Mouse (Mus musculus) CH12.LX (cell line): ENCODE measurements at regions not wholly inside any gene's neighbourhood (a gene's known extent, or its start where the extent isn't known, plus 50 kb on each side); places are given as distances from the start of the nearest gene placed in this dataset.

Source experiments
- DNase-seq: peaks from one replicate; pipeline ENCODE4 v3.0.0-alpha.2; 2013; ENCODE audit errors: extremely low read depth
- H3K27ac ChIP-seq: 2 replicates; pipeline ENCODE4 v1.5.1; 2012; ENCODE audit warnings: low read depth, mild to moderate bottlenecking, control low read depth, moderate library complexity; ENCODE audit not compliant: insufficient read depth
- H3K27me3 ChIP-seq: replicated peaks from 2 replicates; pipeline ENCODE3; 2012; ENCODE audit warnings: inconsistent platforms
- H3K36me3 ChIP-seq, 2 experiments: replicated peaks in 1 of 2; 2 replicates each; pipeline versions ENCODE3 to v1.6.1; 2012; ENCODE audit warnings: inconsistent platforms in 1 of 2, low read length in 1 of 2, mild to moderate bottlenecking in 1 of 2, mixed read lengths in 1 of 2, moderate library complexity in 1 of 2; ENCODE audit not compliant: control insufficient read depth in 1 of 2, insufficient read depth in 1 of 2
- H3K4me1 ChIP-seq, 2 experiments: 2 replicates each; pipeline ENCODE4 v1.6.1; 2012; ENCODE audit warnings: inconsistent platforms in 1 of 2, moderate library complexity in 1 of 2; ENCODE audit not compliant: insufficient read depth in 2 of 2, control insufficient read depth in 1 of 2
- H3K4me2 ChIP-seq: 2 replicates; pipeline ENCODE4 v1.6.1; 2012; ENCODE audit warnings: low read depth, mild to moderate bottlenecking, control low read depth; ENCODE audit not compliant: poor library complexity, insufficient read depth, severe bottlenecking
- H3K4me3 ChIP-seq, 3 experiments: fragments of 150-350 bp in 1 of 3; sonication (generic) in 1 of 3; replicated peaks in 1 of 3; 2 replicates each; pipeline versions ENCODE3 to v1.5.1; 2011 to 2012; ENCODE audit warnings: low read depth in 2 of 3, low read length in 2 of 3, mild to moderate bottlenecking in 2 of 3, moderate library complexity in 2 of 3, control low read depth in 1 of 3, improper control_type of control experiment in 1 of 3, inconsistent platforms in 1 of 3, mixed read lengths in 1 of 3; ENCODE audit not compliant: poor library complexity in 1 of 3
- H3K79me2 ChIP-seq: replicated peaks from 2 replicates; pipeline ENCODE4 v1.6.1; 2012; ENCODE audit warnings: mild to moderate bottlenecking, moderate library complexity; ENCODE audit not compliant: control insufficient read depth, poor library complexity, insufficient read depth, severe bottlenecking; ENCODE audit errors: extremely low read depth
- H3K9ac ChIP-seq: 2 replicates; pipeline ENCODE4 v1.6.1; 2012; ENCODE audit warnings: low read depth, mild to moderate bottlenecking, control low read depth, moderate library complexity; ENCODE audit not compliant: insufficient read depth
- H3K9me3 ChIP-seq: replicated peaks from 2 replicates; pipeline ENCODE3; 2012; ENCODE audit warnings: low read length, inconsistent platforms, mixed read lengths
- CHD1 ChIP-seq: IDR thresholded peaks from 2 replicates; pipeline ENCODE4 v1.6.1; 2012; ENCODE audit warnings: low read depth, low read length, improper control_type of control experiment, inconsistent platforms
- GABPA ChIP-seq: IDR thresholded peaks from 2 replicates; pipeline ENCODE4 v1.6.1; 2012; ENCODE audit warnings: low read depth, low read length, improper control_type of control experiment, inconsistent platforms; ENCODE audit not compliant: insufficient replicate concordance
- IRF4 ChIP-seq: IDR thresholded peaks from 2 replicates; pipeline ENCODE4 v1.6.1; 2014; ENCODE audit warnings: low read depth, mild to moderate bottlenecking, inconsistent platforms, low read length, improper control_type of control experiment
- JUN ChIP-seq: IDR thresholded peaks from 2 replicates; pipeline ENCODE4 v1.6.1; 2011; ENCODE audit warnings: low read depth, mild to moderate bottlenecking, low read length, improper control_type of control experiment, moderate library complexity; ENCODE audit not compliant: insufficient read depth
- JUND ChIP-seq: conservative IDR thresholded peaks from 2 replicates; pipeline ENCODE4 v1.6.1; 2011; ENCODE audit warnings: low read depth, low read length, improper control_type of control experiment
- MAFK ChIP-seq: IDR thresholded peaks from 2 replicates; pipeline ENCODE4 v1.6.1; 2011; ENCODE audit warnings: low read length, improper control_type of control experiment; ENCODE audit not compliant: insufficient replicate concordance
- MAX ChIP-seq: IDR thresholded peaks from 2 replicates; pipeline ENCODE4 v1.6.1; 2011; ENCODE audit warnings: low read length, improper control_type of control experiment
- MAZ ChIP-seq: IDR thresholded peaks from 2 replicates; pipeline ENCODE4 v1.6.1; 2012; ENCODE audit warnings: low read depth, mild to moderate bottlenecking, inconsistent platforms, low read length, improper control_type of control experiment, moderate library complexity
- NELFE ChIP-seq: IDR thresholded peaks from 2 replicates; pipeline ENCODE4 v1.6.1; 2011; ENCODE audit warnings: low read depth, low read length, improper control_type of control experiment
- NRF1 ChIP-seq: IDR thresholded peaks from 2 replicates; pipeline ENCODE4 v1.6.1; 2014; ENCODE audit warnings: low read depth, mild to moderate bottlenecking, inconsistent platforms, low read length, improper control_type of control experiment, moderate library complexity
- POLR2AphosphoS2 ChIP-seq: IDR thresholded peaks from 2 replicates; pipeline ENCODE4 v1.6.1; 2011; ENCODE audit warnings: low read depth, low read length, improper control_type of control experiment
- RAD21 ChIP-seq: IDR thresholded peaks from 2 replicates; pipeline ENCODE4 v1.6.1; 2011; ENCODE audit warnings: low read depth, mild to moderate bottlenecking, low read length, improper control_type of control experiment, moderate library complexity
- RCOR1 ChIP-seq: conservative IDR thresholded peaks from 2 replicates; pipeline ENCODE4 v1.6.1; 2012; ENCODE audit warnings: low read depth, mild to moderate bottlenecking, inconsistent platforms, low read length, improper control_type of control experiment
- SIN3A ChIP-seq: IDR thresholded peaks from 2 replicates; pipeline ENCODE4 v1.6.1; 2012; ENCODE audit warnings: low read length, improper control_type of control experiment, inconsistent platforms
- USF2 ChIP-seq: conservative IDR thresholded peaks from 2 replicates; pipeline ENCODE4 v1.6.1; 2011; ENCODE audit warnings: low read depth, low read length, improper control_type of control experiment
- ZMIZ1 ChIP-seq: IDR thresholded peaks from 2 replicates; pipeline ENCODE4 v1.6.1; 2012; ENCODE audit warnings: low read depth, mild to moderate bottlenecking, inconsistent platforms, low read length, improper control_type of control experiment
- dilution Hi-C: fragments of 300-500 bp; cut with MboI; formaldehyde crosslinking; loops from 2 replicates; pipeline ENCODE4 v1.14.3; 2020; ENCODE audit warnings: low sequenced_read_pairs; ENCODE audit not compliant: extremely low pct_unique_long_range_greater_than_20kb, extremely low pct_ligation_motif_present
- in situ Hi-C: fragments of 300-500 bp; cut with MboI; formaldehyde crosslinking; loops from 3 replicates; pipeline ENCODE4 v1.14.3; 2019; ENCODE audit warnings: low sequenced_read_pairs, low pct_ligation_motif_present, low pct_unique_long_range_greater_than_20kb, mixed read lengths

DNA sequence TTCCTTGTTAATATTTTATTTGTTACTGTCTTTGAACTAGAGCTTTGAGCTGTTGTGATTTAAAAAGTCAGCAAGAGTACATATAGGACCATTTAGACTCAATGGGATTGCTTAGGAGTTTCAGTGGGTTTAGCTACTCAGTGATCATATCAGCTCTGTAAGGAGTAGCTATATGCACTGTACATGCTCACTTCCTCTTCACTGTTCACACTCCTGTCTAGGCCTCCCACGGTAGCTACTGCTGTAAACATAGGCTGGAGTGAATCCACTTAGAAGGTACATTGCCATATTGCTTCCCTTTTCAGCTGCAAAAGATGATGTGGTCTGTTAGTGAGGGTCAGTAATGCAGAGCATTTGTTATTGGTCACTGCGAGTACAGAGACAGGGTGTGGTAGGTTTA lies 408.6 kb downstream of the Tmem161b start:
- Histone ChIP-seq H3K27me3 (no peaks in the 10 kb centered on the region), H3K4me1 (peaks cover 0 to 3% of the 10 kb centered on the region in 2 experiments; a peak in 2 of 4 replicates), H3K4me3 (no peak overlapping the region), H3K9me3 (no peaks in the 10 kb centered on the region), H3K9ac (no peak overlapping the region), H3K27ac (no peak overlapping the region), H3K79me2 (no peaks in the 10 kb centered on the region), H3K36me3 (no peaks in the 10 kb centered on the region), H3K4me2 (no peak overlapping the region)
- no peak for DNase-seq
- TF ChIP-seq JUND, result no peak
- TF ChIP-seq ZMIZ1, result no peak
- no peak for TF ChIP-seq MAFK
- no peak for TF ChIP-seq MAX
- TF ChIP-seq RAD21, result no peak
- no peak for TF ChIP-seq USF2
- no peak for TF ChIP-seq MAZ
- TF ChIP-seq RCOR1, result no peak
- TF ChIP-seq NELFE, result no peak
- TF ChIP-seq CHD1, result no peak
- no peak for TF ChIP-seq IRF4
- TF ChIP-seq SIN3A, result no peak
- no peak for TF ChIP-seq POLR2AphosphoS2
- TF ChIP-seq JUN, result no peak
- in situ Hi-C loops, result no loop called here
- dilution Hi-C loops, result no loop called here

DNA sequence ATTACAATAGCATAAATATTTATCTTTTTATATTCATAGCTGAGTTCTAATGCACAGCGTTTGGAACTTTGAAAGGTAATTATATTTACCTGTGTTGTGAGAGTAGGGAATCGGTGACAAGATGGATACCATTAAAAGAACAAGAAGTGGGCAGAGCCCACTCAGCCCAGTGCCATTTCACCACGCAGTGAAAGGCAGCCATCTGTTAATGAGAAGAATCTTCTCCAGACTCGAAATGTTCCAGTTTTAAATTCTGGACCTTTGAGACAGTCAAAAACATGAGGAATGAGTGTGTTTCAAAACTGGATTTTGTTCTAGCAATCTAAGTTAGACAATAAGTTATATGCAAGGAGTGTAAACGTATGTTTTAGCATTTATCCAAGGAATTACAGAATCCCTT lies 410.4 kb downstream of the Tmem161b start:
- Histone ChIP-seq H3K9me3 (no peaks in the 10 kb centered on the region), H3K4me2 (no peak overlapping the region), H3K79me2 (no peaks in the 10 kb centered on the region), H3K36me3 (no peaks in the 10 kb centered on the region), H3K9ac (no peak overlapping the region), H3K4me1 (peaks cover 0 to 3% of the 10 kb centered on the region in 2 experiments; a peak in 2 of 4 replicates), H3K4me3 (no peak overlapping the region)
- DNase-seq, result no peak
- dilution Hi-C loops (no loop called here), in situ Hi-C loops (no loop called here)
- no peak for TF ChIP-seq POLR2AphosphoS2
- TF ChIP-seq NRF1, result no peak
- TF ChIP-seq GABPA, result no peak
- TF ChIP-seq, all 38 proteins: peak for 0
- Histone ChIP-seq H3K27ac (no peak overlapping the region), H3K27me3 (no peaks in the 10 kb centered on the region)
